Mouse (Mus musculus) gastrocnemius, postnatal 10 days (tissue): Measurements from ENCODE around the gene Cyb561a3. TPM values are rescaled to one million over a fixed set of nuclear protein-coding genes. Genes with fewer than 3 reads are reported as not detected.

ENCODE experiments used
- DNase-seq: peaks from one replicate; pipeline ENCODE4 v3.0.0; 2021; ENCODE audit warnings: mixed read lengths
- total RNA-seq, 2 experiments: library from RNA; stranded (reverse); gene quantifications; 2 replicates each; pipeline ENCODE4 v1.2.3; 2021

Gene Cyb561a3
- total RNA-seq, 2 experiments from 2014 or later = 5.0 to 6.1 TPM

DNA sequence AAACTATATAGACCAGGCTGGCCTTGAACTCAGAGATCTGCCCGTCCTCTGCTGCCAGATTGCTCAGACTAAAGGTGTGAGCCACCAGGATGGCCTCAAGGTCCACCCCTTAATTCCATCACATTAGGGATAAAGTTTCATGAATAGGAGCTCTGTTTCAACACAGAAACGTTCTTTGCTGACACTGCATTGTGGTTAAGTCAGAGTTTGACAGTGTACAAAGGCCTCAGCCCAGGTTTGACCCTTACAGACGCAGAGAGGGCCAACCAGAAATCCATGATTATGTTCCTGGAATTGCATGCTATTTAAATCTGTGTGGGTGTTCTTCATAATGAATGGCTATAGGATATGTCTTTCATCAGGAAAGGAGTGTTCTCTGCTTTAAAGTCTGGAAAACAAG, 13.3 kb downstream of the Cyb561a3 start:
- no peak for DNase-seq

DNA sequence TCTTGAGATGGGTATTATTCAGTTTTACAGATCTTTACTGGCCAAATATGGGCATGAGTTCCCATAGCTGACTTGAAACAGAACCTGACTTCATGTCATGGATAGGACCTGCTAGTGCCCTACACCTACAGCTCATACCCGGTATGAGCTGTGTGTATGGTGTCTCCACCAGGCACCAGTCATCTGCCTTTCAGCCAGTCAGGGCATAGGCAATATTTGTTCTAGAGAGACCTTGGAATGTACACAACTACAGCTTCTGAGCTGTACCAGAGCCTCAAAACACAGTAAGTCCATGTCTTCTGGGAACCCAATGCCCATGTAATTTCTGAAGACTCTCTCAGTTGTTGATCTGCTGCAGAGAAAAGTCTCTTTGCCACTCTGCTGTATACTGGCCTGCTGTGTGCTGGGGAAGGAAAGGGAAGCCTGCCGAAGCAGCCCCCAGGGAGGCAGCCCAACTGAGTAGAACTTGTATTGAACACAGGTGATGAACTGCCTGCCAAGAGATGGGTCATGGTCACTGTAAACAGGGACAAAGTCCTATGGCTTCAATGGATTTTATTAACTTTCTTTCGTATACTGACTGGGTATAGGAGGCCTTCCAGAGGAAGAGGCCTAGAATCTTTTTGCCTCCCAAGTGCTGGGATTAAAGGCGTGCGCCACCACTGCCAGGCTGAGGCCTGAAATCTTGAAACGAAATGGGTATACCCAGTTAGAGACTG, 14.8 kb downstream of the Cyb561a3 start:
- no peak for DNase-seq

DNA sequence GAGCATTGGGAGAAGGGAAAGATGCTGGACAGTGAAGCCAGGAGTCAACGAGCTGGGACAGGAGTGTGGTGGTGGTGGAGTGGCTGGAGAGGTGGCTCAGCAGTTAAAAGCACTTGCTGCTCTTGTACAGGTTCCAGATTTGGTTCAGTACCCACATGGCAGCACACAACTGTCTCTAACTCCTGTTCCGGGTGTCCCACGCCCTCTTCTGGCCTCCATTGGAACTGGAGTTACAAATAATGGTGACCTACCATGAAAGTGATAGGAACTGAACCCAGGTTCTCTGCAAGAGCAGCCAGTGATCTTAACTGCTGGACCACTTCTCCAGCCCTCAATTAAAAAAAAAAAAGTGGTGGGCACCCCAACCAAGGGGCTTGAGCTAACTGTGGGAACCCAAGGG, 21.2 kb downstream of the Cyb561a3 start:
- no peak for DNase-seq

DNA sequence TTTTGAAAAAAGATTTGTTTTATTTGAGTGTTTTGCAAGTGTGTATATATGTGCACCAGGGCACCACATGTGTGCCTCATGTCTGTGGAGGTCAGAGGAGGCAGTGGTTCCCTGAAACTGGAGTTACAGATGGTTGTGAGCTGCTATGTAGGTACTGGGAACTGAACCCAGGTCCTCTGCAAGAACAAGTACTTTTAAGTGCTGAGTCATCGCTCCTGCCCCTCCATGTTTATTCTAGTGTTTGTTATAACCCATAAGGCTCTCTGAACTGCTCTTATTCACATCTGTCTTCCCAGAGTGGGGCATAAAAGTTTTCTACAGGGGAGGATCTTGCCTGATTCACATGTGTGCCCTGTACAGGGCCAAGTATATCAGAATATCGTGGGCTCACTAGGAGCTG, 22.7 kb downstream of the Cyb561a3 start:
- no peak for DNase-seq

DNA sequence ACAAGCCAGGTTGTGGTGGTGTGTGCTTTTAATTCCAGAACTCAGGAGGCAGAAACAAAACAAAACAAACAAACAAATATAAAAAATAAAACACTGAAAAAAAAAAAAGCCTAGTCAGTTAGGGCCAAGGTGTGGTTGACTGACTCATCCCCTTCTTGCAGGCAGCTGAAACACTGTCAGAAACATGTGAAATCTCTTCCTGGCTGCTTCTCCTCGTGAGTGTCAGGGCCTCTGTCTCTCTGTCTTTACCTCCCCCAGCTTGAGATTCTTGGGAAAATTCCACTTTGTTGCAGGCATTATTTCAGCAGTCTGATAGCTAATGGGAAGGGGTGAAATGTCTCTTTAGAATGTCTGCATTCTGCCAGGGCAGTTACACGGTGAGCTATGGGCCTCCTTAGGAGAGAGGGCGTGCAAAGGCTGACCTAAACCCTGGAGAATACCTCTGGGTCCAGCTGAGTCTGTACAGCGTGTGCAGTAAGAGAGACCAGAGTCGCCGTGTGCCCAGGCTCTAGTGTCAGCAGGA, 25.3 kb downstream of the Cyb561a3 start:
- no peak for DNase-seq

DNA sequence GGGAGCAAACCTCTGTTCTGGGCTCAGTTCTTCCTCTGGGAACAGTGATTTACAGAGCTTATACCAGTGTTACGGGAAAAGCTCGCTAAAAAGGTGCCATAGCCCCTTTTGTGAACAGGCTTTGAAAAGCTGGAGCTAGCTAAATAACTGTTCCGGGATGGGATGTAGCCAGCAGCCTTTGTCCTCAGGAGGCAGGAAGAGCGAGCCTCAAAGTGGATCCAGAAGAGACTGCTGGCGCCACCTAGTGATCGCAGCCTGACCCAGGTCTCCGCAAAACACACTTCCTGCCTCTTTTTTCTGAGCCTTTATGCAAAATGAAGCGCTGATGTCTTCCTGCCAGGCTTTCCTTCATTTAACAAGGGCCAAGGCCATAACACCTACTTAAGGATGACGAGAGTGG, 25.8 kb downstream of the Cyb561a3 start:
- peak; percentile 89 for DNase-seq

DNA sequence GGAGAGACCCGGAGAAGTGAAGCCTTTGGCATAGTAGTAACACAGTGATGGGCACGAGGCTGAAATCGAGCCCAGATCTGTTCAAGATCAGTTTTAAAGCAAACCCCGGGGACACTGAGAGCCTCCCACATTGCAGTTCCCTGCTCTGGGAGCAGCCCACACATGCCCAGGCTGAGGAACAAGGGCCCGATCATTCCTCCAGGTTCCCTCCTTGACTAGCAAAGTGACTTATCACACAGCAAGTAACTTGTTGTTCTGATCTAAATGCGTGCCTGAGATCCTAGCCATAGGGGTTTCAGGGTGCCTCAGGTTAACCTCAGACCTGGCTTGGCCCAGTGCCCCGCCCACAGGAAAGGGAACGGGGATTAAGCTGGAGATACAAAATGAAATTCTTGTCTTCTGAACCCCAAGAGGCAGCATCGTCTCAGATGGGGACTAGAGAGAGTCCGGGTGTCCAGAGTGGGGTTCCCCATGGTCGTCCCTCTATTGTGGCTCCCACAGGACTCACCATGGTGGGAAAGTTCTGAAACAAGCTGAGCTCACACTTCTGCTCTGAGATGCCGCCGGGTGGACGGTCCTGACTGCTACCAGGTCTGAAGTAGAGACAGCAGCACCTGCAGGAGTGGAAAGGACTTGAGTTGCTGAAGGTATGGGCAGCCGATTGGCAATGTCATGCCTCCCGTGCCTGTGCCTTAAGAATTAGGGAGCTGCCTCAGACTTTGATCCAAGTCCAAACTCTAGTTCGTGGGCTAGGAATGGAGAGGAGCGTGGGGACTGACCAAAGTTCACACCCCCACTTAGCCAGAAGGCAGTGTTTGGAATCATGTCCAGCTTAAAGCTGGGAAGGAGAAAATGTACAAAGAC, 26.9 kb downstream of the Cyb561a3 start:
- DNase-seq = no peak

DNA sequence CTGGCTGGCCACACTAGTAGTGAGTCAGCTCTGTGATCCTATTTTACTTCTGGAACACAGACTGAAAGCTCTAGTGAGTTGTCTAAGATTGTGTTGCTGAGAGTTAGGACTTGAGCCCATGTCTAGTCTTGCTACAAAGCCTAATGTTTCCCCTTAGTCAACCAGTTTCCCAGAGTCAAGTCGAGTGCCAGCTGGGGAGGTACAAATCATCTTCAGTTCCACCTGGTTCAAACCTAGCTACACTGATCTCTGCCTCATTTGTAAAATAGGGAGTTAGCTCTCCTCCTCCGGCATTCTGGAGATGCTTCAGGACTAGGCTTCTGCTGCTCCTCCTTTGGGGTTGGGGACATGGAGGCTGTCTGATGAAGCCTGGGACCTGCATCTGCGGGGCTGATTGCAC, 27.6 kb downstream of the Cyb561a3 start:
- no peak for DNase-seq

DNA sequence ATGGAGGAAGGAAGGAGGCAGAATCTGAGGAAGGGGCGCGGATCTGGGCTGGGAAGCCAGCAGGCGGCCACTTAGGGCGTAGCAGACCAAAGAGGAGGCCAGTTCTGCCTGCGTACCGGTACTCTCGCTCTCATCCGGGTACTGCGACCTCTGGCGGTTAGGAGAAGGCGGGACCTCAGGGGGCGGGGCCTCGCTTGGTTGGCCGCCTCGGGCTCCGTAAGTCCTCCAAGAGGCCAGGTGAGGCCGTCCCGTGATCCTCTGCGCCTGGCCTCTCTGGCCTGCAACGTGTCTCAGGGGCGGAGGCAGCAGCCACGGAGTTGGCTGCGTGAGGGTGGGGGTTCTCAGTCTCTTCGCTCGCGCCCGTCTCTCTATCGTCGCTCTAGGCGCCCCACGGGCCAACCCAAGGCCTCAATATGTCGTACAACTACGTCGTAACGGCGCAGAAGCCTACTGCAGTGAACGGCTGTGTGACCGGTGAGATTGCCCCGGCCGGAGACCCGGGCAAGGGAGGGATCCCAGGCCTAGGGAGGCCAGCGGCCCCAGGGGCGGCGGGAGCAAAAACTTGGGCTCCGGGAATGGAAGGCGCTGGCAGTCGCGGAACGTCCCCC, 28.4 kb downstream of the Cyb561a3 start, which contains the start of the genes Ddb1 and Tkfc:
Gene Ddb1, plus strand, starts transcription at position 35 of the 608 bp plus-strand sequence.
Gene Tkfc, minus strand, starts transcription at position 362 of the 608 bp plus-strand sequence.
- DNase-seq = peak; percentile 98

DNA sequence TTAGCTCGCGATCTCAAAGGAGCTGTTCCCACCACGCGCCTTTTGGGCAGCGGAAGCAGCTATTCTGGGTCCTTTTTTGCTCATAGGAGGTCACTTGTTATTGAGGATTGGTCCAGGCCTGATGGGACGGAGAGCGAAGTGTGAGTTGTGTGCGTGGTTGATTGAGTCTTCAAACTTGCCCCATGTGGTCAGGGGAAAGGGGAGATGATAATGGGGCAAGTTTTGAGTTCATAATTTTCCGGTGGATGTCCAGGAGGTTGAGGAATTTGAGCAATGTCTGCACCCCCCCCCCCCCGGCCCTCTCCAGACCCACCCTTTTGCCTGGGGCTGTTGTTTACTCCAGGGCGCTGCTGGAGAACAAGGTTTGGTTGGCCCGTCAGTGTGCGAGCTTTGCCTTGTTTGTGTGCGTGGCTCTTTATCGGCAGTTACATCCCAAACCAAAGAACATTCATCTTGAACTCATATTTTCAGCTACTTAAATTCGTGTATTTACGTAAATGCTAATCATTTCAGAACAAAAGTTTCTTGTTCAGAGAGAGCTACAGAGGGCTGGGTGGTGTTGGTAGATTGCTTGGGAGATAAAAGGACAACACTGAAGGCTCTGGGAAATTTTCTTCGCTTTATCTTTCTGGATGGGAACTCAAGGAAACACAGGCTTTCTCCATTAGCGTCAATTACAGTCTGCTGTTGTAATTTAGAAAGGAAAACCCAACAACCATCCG, 29.1 kb downstream of the Cyb561a3 start:
- DNase-seq = no peak

DNA sequence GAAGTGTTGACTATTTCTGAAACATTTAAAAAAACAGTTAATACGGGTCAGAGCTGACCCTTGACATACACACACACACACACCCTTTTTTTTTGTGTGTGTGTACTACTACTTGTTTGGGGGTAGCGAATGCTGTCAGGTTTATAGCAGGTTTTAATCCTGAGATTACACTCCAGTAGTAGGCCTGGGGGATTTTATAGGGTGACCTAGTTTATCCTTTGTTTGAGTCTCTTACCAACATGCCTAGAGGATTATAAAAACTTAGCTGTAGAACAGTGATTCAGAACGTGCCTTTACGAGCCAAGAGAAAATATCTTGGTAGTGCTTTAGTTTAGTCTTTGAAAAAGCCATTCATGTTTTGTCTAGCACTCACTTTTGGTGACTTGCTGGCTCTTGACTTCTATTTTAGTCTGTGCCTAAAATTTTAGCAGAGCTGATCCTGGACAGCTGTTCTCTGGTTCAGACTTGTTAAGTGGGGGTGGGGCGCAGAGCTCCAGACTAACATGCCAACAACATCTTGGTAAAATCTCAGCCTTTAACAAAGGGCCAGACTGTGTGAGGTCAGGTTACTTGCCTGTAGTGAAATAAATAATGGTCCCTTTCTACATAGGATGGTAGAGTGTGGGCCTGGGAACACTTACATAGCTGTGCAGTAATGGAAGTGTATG, 31.7 kb downstream of the Cyb561a3 start:
- DNase-seq = no peak

DNA sequence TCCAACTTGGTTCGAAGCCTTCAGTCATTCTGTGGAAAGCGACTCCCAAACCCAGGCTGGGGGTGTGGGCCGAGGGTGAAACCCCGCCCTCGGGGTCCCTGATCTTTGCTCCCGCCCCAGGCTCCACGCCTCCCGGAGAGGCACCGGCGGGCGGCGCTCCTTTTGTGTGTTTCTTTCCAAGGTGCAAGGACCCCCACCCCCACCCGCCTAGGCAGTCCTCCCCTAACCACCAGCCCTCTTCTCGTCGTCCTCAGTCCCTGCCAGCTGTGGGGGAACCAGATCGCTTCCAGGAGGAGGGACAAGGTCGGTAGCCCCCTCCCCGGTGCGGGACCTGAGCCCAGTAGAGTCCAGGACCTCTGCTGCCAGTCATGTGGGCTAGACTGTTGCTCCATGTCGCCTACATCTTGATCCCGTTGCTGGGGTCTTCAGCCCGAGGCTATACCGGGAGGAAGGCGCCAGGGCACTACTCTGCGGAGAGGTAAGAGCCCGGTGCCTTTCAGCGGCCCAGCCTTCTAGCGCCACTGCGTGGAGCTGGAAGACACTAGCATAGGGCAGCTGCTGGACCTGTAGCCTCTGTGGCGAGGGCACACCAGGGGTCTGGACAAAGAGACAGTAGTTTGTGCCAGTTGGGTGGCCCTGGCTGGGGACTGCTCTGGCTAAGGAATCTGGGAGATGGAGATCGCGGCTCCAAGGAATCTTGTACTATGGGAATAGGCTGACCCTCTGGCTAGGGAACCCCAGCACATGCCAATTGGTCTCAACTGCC, 57.3 kb downstream of the Cyb561a3 start, which contains the start of gene Vwce:
Gene Vwce, plus strand, starts transcription at position 108 of the 766 bp plus-strand sequence.
- peak; percentile 47 for DNase-seq

DNA sequence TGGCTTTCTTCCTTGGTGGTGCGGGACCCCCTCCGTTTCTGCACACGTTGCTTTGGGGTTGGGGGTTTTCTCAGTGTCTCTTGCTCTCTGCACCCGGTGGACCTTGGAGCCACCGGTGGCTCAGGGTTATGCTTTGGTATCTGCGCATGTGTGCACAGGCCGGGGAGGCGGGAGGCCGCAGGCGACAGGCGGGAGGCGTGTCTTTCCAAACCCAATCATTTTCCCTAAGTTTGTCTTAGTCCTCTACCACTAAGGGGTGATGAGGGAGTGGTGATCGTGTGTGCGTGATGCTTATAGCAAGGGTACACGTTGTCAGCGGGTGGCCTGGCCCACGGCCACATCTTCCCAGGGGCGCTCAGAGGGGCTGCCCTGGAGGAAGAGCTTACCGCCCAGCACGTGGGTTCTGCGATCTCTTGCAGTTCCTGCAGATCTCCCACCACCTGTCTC, 57.9 kb downstream of the Cyb561a3 start:
- peak; percentile 51 for DNase-seq

DNA sequence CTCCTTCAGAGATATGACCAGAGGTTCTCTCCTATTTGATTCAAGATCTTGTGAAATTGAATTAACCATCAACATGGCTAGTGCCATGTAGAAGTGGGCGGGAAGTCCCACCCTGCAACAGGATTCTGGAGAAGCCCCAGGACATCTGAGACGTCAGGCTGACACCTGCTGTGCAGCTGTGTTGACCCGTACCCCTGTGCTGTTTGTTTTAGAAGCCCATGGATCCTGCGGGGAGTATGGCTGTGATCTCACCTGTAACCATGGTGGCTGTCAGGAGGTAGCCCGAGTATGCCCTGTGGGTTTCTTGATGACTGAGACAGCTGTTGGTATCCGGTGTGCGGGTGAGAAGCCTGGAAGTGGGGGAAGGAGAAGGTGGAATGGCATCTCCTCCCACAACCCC, 60.9 kb downstream of the Cyb561a3 start:
- DNase-seq = no peak

DNA sequence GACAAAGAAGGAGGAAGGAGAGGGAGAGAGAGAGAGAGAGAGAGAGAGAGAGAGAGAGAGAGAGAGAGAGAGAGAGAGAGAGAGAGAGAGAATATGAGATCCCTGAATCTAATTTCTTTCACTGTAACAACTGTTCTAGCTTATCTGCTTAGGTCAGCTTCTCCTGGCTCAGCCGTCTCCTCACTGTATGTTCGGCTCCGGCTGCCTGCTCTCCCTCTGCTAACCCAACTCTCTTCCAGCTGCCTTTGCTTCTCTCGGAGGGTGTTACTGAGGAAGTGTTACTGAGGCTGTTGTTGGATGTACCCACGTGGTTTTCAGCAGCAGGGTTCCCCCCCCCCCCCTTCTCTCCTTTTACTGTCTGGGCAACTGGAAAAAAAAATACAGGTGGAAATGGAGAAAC, 63.1 kb downstream of the Cyb561a3 start:
- no peak for DNase-seq

DNA sequence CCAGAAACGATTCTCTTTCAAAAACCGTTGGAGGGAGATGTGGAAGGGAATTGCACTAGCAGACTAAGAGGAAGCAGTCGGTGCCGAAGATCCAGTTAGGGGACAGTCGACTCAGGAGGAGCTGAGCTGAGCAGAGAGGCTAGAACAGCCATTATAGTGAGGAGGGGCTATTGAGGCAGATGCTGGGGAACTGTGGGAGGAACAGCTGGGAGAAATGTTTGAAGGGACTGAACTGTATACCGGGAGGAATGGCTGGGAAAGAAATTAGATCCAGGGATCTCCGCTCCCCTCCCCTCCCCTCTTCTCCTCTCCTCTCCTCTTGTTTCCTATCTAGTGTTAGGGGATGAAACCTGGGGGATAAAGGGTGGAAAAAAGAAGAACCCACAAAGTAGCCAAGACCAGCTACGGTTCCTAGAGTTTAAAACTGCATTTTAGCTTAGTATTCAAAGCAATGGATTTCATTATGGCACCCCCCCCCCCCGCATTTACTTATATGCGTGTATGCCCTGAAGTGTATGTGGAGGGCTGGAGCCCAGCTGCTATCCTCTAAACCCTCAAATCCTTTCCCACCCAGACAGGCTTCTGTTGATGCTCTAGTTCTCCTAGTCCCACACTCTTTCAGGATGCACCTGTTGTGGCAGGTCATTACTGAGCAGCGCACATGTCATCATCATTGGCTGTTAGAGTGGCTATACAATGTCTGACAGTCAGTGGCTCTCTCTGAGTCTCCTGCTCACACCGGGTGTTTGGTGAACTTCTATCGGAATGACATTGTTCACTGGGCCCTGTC, 63.8 kb downstream of the Cyb561a3 start:
- DNase-seq = no peak
